Mouse (Mus musculus) kidney, adult 2 months (tissue): ENCODE data around the gene Far2.

Experiments used
- CTCF ChIP-seq: fragments of 200-500 bp; conservative IDR thresholded peaks from 2 replicates; pipeline ENCODE4 v1.5.1; 2011; ENCODE audit warnings: low read depth, mild to moderate bottlenecking, control low read depth, low read length, moderate library complexity, mixed read lengths; ENCODE audit not compliant: insufficient read depth, insufficient read length
- POLR2A ChIP-seq: fragments of 200-500 bp; IDR thresholded peaks from one replicate; pipeline ENCODE4 v1.6.1; 2011; ENCODE audit warnings: low read depth, low read length, control low read depth

DNA sequence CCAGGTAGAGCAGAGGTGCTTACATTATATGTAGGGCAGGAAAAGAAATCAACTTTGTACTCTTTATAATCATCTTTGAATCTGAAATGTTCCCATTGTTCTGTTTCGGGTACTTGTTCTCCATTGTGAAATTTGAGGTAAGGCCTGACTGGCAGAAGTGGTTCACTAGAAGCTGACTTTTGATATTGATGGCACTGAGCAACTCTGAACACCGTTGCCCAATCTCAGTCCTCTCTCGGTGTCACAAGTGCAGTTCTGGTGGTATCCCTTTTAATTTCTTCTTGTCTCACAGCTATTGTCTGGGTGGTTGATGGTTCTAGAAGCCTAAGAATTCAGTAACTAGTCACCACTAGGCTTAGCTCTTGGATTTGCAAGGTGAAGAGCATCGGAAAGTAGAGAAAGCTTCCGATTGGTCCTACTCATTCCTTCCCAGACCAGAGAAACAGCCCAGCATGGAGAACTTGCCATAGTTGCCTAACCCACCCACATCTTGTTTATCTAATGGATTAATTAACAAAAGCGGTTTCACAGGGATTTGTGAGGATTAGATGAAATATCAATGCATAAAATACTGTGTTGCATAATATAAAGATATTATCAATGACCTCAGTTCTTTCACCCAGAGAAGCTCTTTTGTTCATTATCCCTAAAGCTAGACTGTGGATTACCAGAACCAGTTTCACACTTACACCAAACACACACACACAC lies 92.4 kb downstream of the Far2 start:
- TF ChIP-seq CTCF = no peak
- no peak for TF ChIP-seq POLR2A
